Mouse (Mus musculus): ENCODE results near the gene Adam17. TPM values are rescaled to one million over a fixed set of nuclear protein-coding genes. Genes with fewer than 3 reads are reported as not detected.

Adam17 gene
- polyA plus RNA-seq, 1 experiment from 2014 or later, result 47.9 TPM

- H3K36me3 ChIP-seq, result peaks cover 57% of the 10 kb centered on the region
- 97% methylated on average over 3 of the region's 3 CpGs for WGBS
Observed at GRCm38 (mm10) chr12:21288716-21289395, 84.6 kb downstream of the Adam17 start.

DNA sequence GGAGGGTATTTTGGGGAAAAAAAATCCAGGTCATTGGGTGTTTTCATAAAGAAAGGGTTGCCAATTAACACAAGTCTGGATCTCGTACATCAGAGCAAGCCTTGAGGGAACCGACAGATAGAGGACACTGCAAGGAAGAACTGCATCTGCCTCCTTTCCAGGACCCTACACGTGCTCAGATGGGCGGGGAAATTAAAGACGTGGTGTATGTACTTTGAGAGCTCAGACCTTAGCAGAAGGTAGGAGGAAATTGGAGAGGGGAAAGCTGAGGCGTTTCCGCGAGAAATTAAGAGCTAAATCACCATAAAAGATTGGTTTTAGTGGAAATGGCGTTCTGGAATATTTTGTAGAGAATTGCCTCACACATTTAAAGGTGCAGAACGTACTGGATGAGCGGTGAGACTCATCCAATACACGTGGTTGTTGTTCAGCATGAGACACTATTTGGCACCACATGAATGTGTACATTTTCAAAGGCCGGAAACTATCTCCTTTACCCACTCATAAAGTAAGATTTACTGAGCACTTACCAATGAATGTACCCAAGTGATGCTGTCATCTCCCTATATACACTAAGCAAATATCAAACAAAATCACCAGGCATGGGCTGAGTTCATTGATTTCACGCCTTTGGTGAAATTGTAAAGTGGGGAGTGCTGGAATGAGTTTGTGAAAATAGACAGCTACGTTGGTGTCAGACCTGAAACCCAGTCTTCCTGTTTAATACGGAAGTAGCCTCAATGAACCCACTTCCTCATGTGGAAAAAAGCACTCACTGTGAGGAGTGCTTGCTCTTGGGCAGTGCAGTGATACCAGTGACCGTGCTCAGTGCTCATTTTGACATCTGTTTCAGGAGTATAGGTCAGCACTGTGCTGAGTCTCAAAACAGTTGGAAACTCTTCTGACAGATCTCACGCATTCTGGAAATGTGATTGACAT lies 86.5 kb downstream of the Adam17 start:
- H3K4me1 ChIP-seq, result peaks cover 18% of the 10 kb centered on the region
- H3K27me3 ChIP-seq (ENCODE audit: low read depth, poor library complexity, severe bottlenecking), result no peaks in the 10 kb centered on the region
- peak overlapping the region; percentile 93 for H3K27ac ChIP-seq
- 40% methylated on average over 18 of the region's 18 CpGs for WGBS
- peak; percentile 34 for DNase-seq (ENCODE audit: low spot score)
- H3K36me3 ChIP-seq, result peaks cover 39% of the 10 kb centered on the region
- H3K4me3 ChIP-seq, result peak overlapping the region; percentile 86
- H3K9me3 ChIP-seq (replicated peaks), result no peaks in the 10 kb centered on the region

More at GRCm38 (mm10) chr12:21288716-21289395, 84.6 kb downstream of the Adam17 start:
- peaks cover 18% of the 10 kb centered on the region for H3K4me1 ChIP-seq
- H3K9me3 ChIP-seq (replicated peaks), result no peaks in the 10 kb centered on the region
- no peak overlapping the region for H3K4me3 ChIP-seq
- no peak overlapping the region for H3K27ac ChIP-seq
- DNase-seq (ENCODE audit: low spot score), result no peak
- H3K27me3 ChIP-seq (ENCODE audit: low read depth, poor library complexity, severe bottlenecking), result no peaks in the 10 kb centered on the region

GRCm38 (mm10) chr12:21286243-21286622 lies 87.2 kb downstream of the Adam17 start, which contains the start of gene Itgb1bp1:
Gene Itgb1bp1, minus strand, starts transcription at chr12:21286284.
- DNase-seq (ENCODE audit: low spot score), result peak; percentile 98
- Histone ChIP-seq H3K27ac (peak within 1 kb of the TSS; percentile 93), H3K9me3 (replicated peaks) (no peaks in the 10 kb centered on the region), H3K4me1 (peaks cover 18% of the 10 kb centered on the region), H3K36me3 (peaks cover 31% of the 10 kb centered on the region), H3K4me3 (peak within 1 kb of the TSS; percentile 86), H3K27me3 (ENCODE audit: low read depth, poor library complexity, severe bottlenecking) (no peaks in the 10 kb centered on the region)
- WGBS, result under 1% methylated on average over 28 of the region's 28 CpGs

DNA sequence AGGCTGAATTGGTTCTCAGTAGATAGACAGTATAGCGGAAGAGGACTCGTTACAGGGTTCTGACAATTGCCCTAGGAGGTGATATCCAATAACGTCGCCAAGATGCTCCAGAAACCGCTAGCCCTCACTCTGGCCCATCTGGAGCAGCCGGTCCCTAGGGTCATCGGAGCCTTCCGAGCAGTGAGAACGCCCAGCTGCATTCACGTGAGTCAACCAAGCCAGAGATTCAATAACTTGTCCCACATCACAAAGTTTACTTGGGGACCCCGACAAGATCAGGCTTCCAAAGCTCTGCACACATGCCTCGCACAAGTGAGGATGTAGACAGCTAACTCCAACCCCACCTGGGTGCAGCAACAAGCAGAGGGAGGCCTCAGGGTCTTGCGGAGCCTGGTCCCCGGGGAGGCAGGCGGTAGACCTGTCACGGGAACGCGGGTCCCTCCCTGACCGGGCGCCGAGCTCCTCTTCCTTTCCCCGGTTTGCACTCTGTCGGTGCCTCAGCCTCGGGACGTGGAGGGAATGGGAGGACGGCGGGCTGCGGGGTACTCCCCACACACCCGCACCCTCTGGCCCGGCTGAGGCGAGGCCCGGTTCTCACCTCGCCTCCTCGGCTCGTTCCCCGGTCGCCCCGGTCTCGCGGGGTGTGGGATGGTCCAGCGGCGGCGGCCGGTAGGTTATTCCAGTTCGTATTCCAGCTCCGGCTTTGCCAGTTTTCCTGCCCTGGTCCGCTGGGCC lies 87.8 kb downstream of the Adam17 start:
- no peak for DNase-seq (ENCODE audit: low spot score)
- WGBS, result under 1% methylated on average over 39 of the region's 47 CpGs
- no peaks in the 10 kb centered on the region for H3K9me3 ChIP-seq (replicated peaks)

DNA sequence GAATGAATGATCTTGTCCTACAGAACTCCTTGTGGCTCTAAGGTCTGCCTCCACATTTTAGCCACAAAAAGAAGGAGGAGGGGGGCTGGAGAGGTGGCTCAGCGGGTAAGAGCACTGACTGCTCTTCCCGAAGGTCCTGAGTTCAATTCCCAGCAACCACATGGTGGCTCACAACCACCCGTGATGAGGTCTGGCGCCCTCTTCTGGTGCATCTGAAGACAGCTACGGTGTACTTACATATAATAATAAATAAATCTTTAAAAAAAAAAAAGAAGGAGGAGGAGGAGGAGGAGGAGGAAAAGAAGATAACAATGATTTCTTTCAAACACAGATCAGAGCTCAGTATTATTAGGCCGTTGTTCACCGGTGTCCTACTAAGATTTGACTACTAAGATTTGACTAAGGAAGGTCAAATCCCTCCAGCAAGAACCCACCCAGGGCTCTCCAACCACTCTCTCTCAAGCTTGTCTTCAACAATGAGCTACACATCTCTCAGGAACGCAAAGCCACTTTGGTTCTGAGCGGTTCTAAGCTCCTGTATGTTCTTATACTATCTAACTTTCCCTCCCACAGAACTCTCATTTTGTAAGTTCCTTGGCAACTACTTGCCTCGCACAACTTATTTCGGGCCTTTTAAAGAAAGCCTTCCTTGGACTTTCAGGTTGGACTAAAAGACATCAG lies 88.5 kb downstream of the Adam17 start, which contains the start of gene Cpsf3:
Cpsf3 (plus strand) TSS at position 631 of the 681 bp plus-strand sequence.
- H3K9me3 ChIP-seq (replicated peaks), result no peaks in the 10 kb centered on the region
- WGBS, result 56% methylated on average over 11 of the region's 11 CpGs
- peak within 1 kb of the TSS; percentile 86 for H3K4me3 ChIP-seq
- H3K27ac ChIP-seq, result peak within 1 kb of the TSS; percentile 93
- H3K36me3 ChIP-seq, result peaks cover 18% of the 10 kb centered on the region
- no peak for DNase-seq (ENCODE audit: low spot score)
- H3K4me1 ChIP-seq, result peaks cover 18% of the 10 kb centered on the region
- no peaks in the 10 kb centered on the region for H3K27me3 ChIP-seq (ENCODE audit: low read depth, poor library complexity, severe bottlenecking)

More for the DNA sequence above, 87.8 kb downstream of the Adam17 start:
- peaks cover 25% of the 10 kb centered on the region for H3K36me3 ChIP-seq
- H3K4me3 ChIP-seq, result peak overlapping the region; percentile 86
- H3K27me3 ChIP-seq (ENCODE audit: low read depth, poor library complexity, severe bottlenecking), result no peaks in the 10 kb centered on the region
- H3K4me1 ChIP-seq, result peaks cover 18% of the 10 kb centered on the region
- H3K27ac ChIP-seq, result peak overlapping the region; percentile 93

GRCm38 (mm10) chr12:21277352-21277864 lies 96.0 kb downstream of the Adam17 start:
- H3K36me3 ChIP-seq, result peaks cover 26% of the 10 kb centered on the region
- no peak for DNase-seq (ENCODE audit: low spot score)
- 79% methylated on average over 1 of the region's 1 CpGs for WGBS
- H3K4me1 ChIP-seq, result no peaks in the 10 kb centered on the region
- H3K27me3 ChIP-seq (ENCODE audit: low read depth, poor library complexity, severe bottlenecking), result no peaks in the 10 kb centered on the region
- H3K4me3 ChIP-seq, result no peak overlapping the region
- H3K9me3 ChIP-seq (replicated peaks), result no peaks in the 10 kb centered on the region
- no peak overlapping the region for H3K27ac ChIP-seq

DNA sequence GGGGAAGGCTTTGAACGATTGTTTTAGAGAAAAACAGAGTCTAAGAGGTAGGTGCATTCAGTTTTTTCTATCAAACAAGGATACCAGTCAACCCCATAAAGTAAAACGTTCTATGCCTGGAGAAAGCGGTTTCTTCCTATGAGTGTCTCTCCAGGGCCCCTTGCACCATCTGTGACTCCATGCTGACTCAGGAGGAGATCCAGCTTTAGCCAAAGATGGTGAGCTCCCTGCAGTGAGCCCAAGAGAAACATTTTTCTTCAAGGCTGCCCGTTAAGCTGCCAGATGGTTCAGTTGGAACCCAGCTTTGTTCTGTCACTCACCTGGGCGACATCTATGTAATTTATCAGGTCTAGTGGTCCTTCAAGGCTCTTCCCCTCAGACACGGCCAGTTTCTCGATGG lies 99.0 kb downstream of the Adam17 start:
- no peak for DNase-seq (ENCODE audit: low spot score)
- 87% methylated on average over 7 of the region's 7 CpGs for WGBS
- Histone ChIP-seq H3K27me3 (ENCODE audit: low read depth, poor library complexity, severe bottlenecking) (no peaks in the 10 kb centered on the region), H3K9me3 (replicated peaks) (no peaks in the 10 kb centered on the region), H3K4me3 (no peak overlapping the region), H3K4me1 (no peaks in the 10 kb centered on the region), H3K36me3 (peaks cover 56% of the 10 kb centered on the region), H3K27ac (no peak overlapping the region)

Other genes with a start within 250 kb of the Adam17 start
- 137 and 140 TPM in 2 replicates for gene Cpsf3, start 88.2 kb downstream of the Adam17 start, polyA plus RNA-seq (2016; fragmentation: Nextera tagmentation; extraction: Ambion mirVana)
- 40.3 and 43.4 TPM in 2 replicates for gene Itgb1bp1, start 87.3 kb downstream of the Adam17 start, polyA plus RNA-seq (2016; fragmentation: Nextera tagmentation; extraction: Ambion mirVana)
- gene Iah1, start 57.2 kb downstream of the Adam17 start, polyA plus RNA-seq (2016; fragmentation: Nextera tagmentation; extraction: Ambion mirVana), result 50.3 and 51.3 TPM in 2 replicates
- gene Ywhaq, start 44.0 kb upstream of the Adam17 start, polyA plus RNA-seq (2016; fragmentation: Nextera tagmentation; extraction: Ambion mirVana), result 878 and 895 TPM in 2 replicates

All from limb, embryonic 10.5 days (tissue).